ENCODE assay signal across 24 mouse cellular contexts in genomic region chr16:96304438-96304837, GRCm38 (mm10).
DNase-seq lines count a peak whose midpoint lies in the region; ATAC-seq and TF ChIP-seq lines count a peak whose summit lies in the region.
"Had no signal": no experiment of that assay in that cellular context is flagged by ENCODE, and none has a peak within 500 bp of the region (broad histone marks: within the 10 kb centered on the region; RNA-seq: fewer than 3 reads in every experiment).

No protein-coding gene starts in this region.

- H3K27me3 ChIP-seq in forebrain, postnatal 0 days (ENCODE audit: insufficient read depth, low read length) = no peaks in the 10 kb centered on the region
- no peaks in the 10 kb centered on the region for H3K27me3 ChIP-seq in forebrain, embryonic 10.5 days (ENCODE audit: poor library complexity, severe bottlenecking)
- H3K27me3 ChIP-seq: embryonic facial prominence, embryonic 15.5 days; forebrain, embryonic 15.5 days; hindbrain, embryonic 12.5 days; intestine, embryonic 15.5 days had no signal

- H3K4me3 ChIP-seq in forebrain, postnatal 0 days (ENCODE audit: low read depth, low read length) = no peak overlapping the region
- H3K4me3 ChIP-seq in forebrain, embryonic 10.5 days = no peak overlapping the region
- no peak overlapping the region for H3K4me3 ChIP-seq in layer of hippocampus, adult 2 months
- no peak overlapping the region for H3K4me3 ChIP-seq in cortical plate, adult 2 months (ENCODE audit: insufficient read depth, low read length)
- H3K4me3 ChIP-seq: embryonic facial prominence, embryonic 15.5 days; erythroblast, embryonic 14.5 days; forebrain, embryonic 15.5 days; gastrocnemius, adult 2 months; heart, embryonic 10.5 days; hindbrain, embryonic 12.5 days; intestine, embryonic 15.5 days had no signal

- no peak for DNase-seq in forebrain, postnatal 0 days
- DNase-seq in forebrain, embryonic 10.5 days (ENCODE audit: extremely low spot score, low spot score) = no peak
- no peak for DNase-seq in layer of hippocampus, adult 2 months (ENCODE audit: low spot score in 2 of 2)
- DNase-seq in layer of hippocampus, postnatal 25 days (ENCODE audit: extremely low spot score in 1 of 2, low spot score in 1 of 2) = no peak
- peak; percentile 46 for DNase-seq in Muller cell, postnatal 12 days (ENCODE audit: inconsistent ontology term)
- no peak for DNase-seq in adipocyte (ENCODE audit: low spot score)
- DNase-seq: adrenal gland, adult 2 months; adrenal gland, postnatal 25 days; cerebellum, adult 11-12 months; cerebellum, adult 9-11 months; cerebellum, postnatal 36 days; gastrocnemius, adult 2 months; gastrocnemius, postnatal 25 days; heart, postnatal 10 days; heart, postnatal 4 days had no signal

- no peak overlapping the region for H3K4me2 ChIP-seq in forebrain, postnatal 0 days (ENCODE audit: low read depth)
- H3K4me2 ChIP-seq: embryonic facial prominence, embryonic 15.5 days; forebrain, embryonic 15.5 days; hindbrain, embryonic 12.5 days; intestine, embryonic 15.5 days had no signal

- no peak for TF ChIP-seq CTCF in forebrain, postnatal 0 days (IDR thresholded peaks at IDR 0.05; ENCODE audit: low read depth)
- no peak for TF ChIP-seq CTCF in layer of hippocampus, adult 2 months (conservative IDR thresholded peaks at IDR 0.05)
- TF ChIP-seq CTCF in cortical plate, adult 2 months (IDR thresholded peaks at IDR 0.05; ENCODE audit: extremely low read depth, insufficient read depth, low read length) = no peak

- no peak for TF ChIP-seq POLR2A in cortical plate, adult 2 months (IDR thresholded peaks at IDR 0.05; ENCODE audit: extremely low read depth, insufficient read depth, low read length)

- H3K9ac ChIP-seq in forebrain, postnatal 0 days = no peak overlapping the region
- H3K9ac ChIP-seq: embryonic facial prominence, embryonic 15.5 days; forebrain, embryonic 15.5 days; hindbrain, embryonic 12.5 days; intestine, embryonic 15.5 days had no signal

- H3K4me1 ChIP-seq in forebrain, postnatal 0 days (ENCODE audit: insufficient read depth) = no peaks in the 10 kb centered on the region
- H3K4me1 ChIP-seq in forebrain, embryonic 10.5 days = peaks cover 6% of the 10 kb centered on the region; the same call in 1 of the 2 replicates
- no peaks in the 10 kb centered on the region for H3K4me1 ChIP-seq in cortical plate, adult 2 months (ENCODE audit: control insufficient read depth, insufficient read depth, low read length)
- H3K4me1 ChIP-seq: embryonic facial prominence, embryonic 15.5 days; forebrain, embryonic 15.5 days; heart, embryonic 10.5 days; hindbrain, embryonic 12.5 days; intestine, embryonic 15.5 days had no signal

- no peaks in the 10 kb centered on the region for H3K9me3 ChIP-seq in forebrain, postnatal 0 days (ENCODE audit: low read length)
- no peaks in the 10 kb centered on the region for H3K9me3 ChIP-seq in forebrain, embryonic 10.5 days
- H3K9me3 ChIP-seq: embryonic facial prominence, embryonic 15.5 days; forebrain, embryonic 15.5 days; heart, embryonic 10.5 days; hindbrain, embryonic 12.5 days; intestine, embryonic 15.5 days had no signal

- H3K27ac ChIP-seq in forebrain, postnatal 0 days (ENCODE audit: low read depth, low read length) = no peak overlapping the region
- no peak overlapping the region for H3K27ac ChIP-seq in forebrain, embryonic 10.5 days
- H3K27ac ChIP-seq in layer of hippocampus, adult 2 months = peak overlapping the region; percentile 37; the same call in 1 of the 2 replicates
- peak overlapping the region; percentile 74 for H3K27ac ChIP-seq in cortical plate, adult 2 months (ENCODE audit: insufficient read depth, low read length)
- H3K27ac ChIP-seq: embryonic facial prominence, embryonic 15.5 days; forebrain, embryonic 15.5 days; gastrocnemius, adult 2 months; heart, embryonic 10.5 days; hindbrain, embryonic 12.5 days; intestine, embryonic 15.5 days had no signal

- 0 out of 2 replicates have a peak, but pooled peaks have one; percentile 34 for ATAC-seq in forebrain, postnatal 0 days
- ATAC-seq: activated CD4-positive, CD25-positive, alpha-beta regulatory T cell, adult 4 months; forebrain, embryonic 15.5 days; intestine, embryonic 15.5 days; Patski had no signal

- no peaks in the 10 kb centered on the region for H3K36me3 ChIP-seq in forebrain, postnatal 0 days (ENCODE audit: insufficient read depth)
- no peaks in the 10 kb centered on the region for H3K36me3 ChIP-seq in forebrain, embryonic 10.5 days (replicated peaks)
- H3K36me3 ChIP-seq: embryonic facial prominence, embryonic 15.5 days; forebrain, embryonic 15.5 days; heart, embryonic 10.5 days; hindbrain, embryonic 12.5 days; intestine, embryonic 15.5 days had no signal

Comparison
In these comparisons a context has a peak if more than half of its experiments do, and no peak if none do; other contexts are left out.
1. H3K27ac ChIP-seq: peak in layer of hippocampus, adult 2 months (single experiment) and cortical plate, adult 2 months (single experiment); none in forebrain, postnatal 0 days (single experiment) and forebrain, embryonic 10.5 days (single experiment).